Mouse (Mus musculus): ENCODE data around the gene Il22ra1.

The Il22ra1 gene

DNA sequence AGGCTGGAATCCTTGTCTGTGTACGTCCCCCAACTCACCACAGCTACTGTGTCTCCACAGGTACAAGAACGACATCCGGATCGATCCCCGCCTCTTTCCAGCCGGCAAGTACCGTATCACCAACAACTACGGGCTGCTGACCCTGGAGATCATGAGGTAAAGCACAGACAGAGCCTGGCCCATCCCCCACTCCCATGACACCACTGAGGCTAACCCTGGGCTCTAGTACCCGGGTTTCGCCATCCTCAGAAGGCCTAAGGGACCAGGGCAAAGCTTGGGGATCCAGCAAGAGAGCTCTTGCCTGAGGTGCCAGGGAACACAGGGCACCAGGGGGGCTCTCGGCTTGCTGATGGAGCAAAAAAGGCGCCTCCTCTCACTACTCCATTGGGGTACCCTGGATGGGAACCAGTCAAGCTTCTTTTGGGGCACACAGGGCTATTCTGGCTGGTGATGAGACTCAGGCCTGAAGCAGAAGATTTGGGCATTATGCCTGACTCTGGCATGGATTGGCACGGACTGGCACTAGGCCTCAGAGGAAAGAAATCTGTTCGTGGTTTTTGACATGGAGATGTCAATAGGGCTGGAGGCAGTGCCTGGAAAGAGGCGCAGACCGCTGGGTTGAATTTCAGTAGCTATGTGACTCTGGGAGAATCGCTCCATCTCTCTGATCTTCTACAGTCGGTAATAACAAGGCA is 42.8 kb downstream of the Il22ra1 start:
- no peak for ATAC-seq (ENCODE audit: low TSS enrichment)

DNA sequence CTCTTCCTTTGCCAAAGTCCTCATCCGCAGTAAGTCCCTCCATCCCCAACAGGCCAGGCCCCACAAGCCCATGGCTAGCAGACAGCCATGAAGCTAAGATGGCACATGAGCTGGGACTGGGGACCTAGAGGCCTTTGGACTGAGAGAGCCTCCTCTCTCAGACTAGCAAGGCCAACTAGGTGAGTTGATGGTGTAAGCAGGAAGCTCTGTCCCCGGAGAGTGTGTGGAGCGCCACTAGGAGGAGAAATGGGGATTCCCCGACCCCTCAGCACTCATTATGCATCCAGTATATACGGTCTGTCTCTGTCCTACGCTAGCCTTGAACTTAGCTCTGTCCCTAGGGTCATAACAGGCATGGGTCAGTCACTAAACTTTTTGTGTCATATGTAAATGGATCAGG is 43.6 kb downstream of the Il22ra1 start:
- no peak for ATAC-seq (ENCODE audit: low TSS enrichment)

DNA sequence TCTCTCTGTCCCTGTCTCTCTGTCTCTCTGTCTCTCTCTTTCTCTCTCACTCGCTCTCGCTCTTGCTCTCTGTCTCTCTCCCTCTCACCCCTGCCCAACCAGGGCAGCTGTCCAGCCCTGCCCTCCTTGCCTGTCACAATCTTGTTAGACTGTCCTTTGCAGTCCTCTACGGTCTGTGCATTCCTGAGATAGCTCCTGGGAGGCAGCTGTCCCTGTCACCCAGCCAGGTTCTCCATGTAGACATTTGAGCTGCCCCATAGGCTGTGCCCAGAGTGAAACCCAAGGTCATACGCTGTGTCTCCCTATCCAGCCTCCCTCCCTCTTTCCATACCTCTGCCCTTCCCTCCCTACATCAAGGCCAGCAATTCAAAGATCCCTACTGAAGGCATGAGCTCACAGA is 44.7 kb downstream of the Il22ra1 start:
- no peak for ATAC-seq (ENCODE audit: low TSS enrichment)

DNA sequence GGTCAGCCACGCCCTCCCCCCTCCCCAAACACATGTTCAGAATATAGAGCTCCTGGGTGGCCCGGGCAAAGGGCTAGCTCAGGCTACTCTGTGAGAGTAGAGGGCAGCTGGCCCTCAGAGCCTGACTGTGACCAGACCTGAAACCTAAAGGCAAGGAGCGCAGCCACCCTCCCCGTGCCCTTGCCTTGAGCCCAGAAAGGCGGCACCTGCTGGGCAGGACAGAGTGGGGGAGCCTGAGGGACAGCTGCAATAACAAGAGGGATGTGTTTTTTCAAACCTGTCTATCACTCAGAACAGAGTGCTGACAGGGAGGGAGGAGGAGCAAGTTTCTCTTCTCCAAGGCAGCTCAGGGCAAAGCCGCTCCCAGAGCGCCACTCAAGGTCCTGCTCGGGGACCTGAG is 46.5 kb downstream of the Il22ra1 start:
- no peak for ATAC-seq (ENCODE audit: low TSS enrichment)

DNA sequence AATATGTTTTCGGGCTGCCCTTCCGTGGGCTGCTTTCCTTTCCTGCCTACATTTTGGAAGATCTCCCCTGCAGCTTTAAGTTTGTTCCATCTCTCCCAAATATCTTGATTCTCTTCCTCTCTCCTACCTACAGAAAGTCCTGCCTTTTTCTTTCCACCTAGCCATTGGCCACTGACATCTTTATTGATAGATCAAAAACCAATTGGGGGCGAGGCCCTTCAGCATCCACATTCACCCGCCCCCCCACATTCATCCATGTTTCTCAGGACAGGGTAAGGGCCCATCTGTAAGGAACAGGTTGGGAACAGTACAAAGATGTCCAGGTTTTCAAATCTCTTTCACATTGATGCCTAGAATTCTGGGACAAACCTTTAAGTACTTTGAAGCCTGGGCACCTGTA is 48.9 kb downstream of the Il22ra1 start:
- ATAC-seq (ENCODE audit: low TSS enrichment): no peak

DNA sequence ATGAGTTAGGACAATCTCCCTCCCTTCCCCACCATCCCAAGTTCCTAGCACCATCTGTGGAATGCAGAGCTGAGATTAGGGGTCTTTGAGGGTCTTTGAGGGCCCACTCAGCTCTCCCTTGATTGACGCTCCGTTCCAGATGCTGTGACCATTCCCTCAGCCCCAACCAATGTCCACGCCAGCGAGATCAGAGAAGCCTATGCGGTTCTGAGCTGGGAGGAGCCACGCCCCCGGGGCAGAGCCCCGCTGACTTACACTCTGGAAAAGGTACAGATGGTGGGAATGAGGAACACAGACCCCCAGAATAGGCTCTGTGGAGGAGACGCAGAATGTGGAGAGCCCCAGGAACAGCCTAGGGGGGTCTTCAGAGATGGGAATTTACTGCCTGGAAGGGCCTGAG is 51.7 kb downstream of the Il22ra1 start:
- no peak for ATAC-seq (ENCODE audit: low TSS enrichment)

DNA sequence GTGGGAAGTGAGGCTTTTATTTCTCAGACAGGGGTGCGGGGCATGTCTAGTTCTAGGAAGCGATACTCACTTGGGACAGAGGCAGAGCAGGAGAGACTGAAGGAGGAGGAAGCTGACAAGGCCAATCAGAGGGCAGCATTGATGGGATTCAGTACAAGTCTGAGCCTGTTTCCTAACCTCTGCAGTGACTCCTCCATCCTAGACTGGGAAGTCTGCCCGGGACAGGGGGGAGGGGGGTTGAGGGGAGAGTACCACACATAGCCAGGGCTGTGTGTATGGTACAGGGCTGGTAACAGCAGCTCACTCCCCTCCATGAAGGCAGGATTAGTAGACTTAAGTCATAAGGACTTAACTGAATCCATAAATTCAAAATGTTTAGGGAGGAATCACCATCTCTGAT is 52.3 kb downstream of the Il22ra1 start:
- ATAC-seq (ENCODE audit: low TSS enrichment): no peak

DNA sequence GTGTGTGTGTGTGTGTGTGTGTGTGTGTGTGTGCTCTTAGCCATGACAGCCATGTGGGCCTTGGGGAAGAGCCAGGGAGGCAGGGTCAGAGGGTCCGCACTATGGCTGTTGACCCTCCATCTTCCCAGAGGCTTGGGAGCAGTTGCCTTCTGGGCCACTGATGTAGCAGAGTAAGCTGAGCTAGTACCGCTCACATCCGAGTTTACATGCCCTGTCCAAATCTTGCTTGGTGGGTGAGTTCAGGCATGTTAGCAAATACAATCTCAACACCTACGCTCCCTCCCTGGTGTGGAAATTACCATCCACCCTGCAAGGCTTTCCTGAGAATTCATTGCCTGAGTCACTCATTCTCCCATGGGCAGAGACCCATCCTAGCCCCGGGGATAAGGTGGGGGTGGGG is 53.3 kb downstream of the Il22ra1 start:
- peak; percentile 9; the same call in 1 of the 2 replicates for ATAC-seq (ENCODE audit: low TSS enrichment)

DNA sequence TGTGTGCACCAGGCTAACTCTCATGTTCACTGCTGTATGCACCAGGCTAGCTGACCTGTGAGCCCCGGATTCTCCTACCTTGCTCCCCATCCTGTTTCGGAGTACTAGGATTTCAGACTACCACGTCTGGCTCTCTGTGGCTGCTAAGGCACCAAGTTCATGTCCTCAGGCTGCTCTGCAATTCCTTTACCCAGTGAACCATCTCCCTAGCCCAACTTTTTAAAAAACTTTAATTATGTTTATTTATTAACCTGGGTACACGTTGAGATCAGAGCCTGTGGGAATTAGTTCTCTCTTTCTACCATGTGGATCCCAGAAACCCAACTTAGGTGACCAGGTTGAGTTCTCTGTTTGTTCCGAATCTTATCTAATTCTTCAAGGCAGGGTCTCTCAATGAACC is 58.6 kb downstream of the Il22ra1 start:
- no peak for ATAC-seq (ENCODE audit: low TSS enrichment)

DNA sequence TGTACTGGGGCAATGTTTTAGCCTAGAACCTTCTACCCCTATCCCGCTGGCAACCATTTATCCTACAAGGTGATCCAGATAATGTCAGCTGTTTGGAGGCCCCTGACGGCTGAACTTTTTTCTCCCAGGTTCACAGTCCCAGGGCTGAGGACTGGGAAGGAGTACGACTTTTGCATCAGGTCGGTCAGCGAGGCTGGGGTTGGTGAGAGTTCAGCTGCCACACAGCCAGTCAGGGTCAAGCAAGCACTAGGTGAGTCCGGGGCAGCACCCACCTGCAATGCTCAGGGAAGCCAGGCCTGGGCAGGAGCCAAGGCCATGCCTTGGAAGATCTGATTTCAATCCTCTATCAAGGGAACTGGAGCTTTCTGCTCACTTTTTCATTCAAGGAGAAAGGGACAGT is 59.3 kb downstream of the Il22ra1 start:
- ATAC-seq (ENCODE audit: low TSS enrichment): no peak

DNA sequence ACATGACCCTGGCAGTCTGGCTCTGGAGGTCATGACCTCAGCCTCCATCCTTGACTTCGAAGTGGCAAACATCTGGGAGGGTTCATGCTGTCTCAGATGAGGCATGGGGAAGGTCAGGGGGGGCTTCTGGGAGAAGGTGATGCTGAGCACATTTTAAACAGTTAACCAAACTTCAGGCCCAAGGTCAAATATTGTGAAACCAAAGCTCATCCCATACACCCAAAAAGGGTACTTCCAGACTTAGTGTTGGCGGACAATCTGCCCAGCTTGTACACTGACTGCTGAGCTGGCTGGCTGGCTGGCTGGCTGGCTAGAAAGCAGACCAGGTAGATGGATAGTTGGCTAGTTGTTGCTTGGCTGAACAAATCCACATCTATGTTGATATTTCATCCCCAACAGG is 61.2 kb downstream of the Il22ra1 start:
- no peak for ATAC-seq (ENCODE audit: low TSS enrichment)

DNA sequence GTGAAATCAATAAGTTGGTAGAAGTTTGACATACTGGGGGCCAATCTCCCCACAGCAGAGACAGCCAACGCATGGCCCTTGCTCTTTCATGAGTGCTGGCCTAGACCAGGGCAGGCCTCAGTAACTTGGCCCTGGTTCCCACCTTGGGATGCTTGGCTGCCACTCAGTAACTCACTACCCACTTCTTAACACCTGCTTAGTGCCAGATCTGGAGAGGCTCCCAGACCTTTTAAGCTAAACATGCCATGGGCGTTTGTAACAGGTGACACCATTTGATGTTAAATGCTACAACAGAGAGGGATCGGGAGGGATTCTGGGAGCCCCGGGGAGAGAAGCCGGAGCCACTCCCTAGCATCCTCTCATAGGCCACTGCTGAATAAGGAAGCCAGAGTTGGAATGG is 64.8 kb downstream of the Il22ra1 start:
- ATAC-seq (ENCODE audit: low TSS enrichment): no peak

DNA sequence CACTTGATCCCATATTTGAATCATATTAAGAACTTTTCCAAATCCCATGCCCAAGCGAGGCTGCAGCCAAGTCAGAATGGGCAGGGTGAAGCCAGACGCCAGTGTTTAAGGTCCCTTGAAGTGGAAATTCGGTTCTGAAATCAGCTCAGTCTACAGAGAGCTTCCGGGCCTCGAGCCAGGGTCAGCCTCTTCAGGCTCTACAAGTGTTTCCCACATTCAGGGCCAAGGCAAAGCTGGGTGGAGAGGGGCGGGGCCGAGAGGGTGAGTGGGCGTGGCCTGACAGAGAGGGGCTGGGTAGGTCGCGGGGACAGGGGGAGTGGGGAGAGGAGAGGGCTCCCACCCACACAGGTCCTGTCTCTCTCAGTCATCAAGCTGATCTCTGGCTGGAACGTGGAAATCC is 70.0 kb downstream of the Il22ra1 start:
- no peak for ATAC-seq (ENCODE audit: low TSS enrichment)

DNA sequence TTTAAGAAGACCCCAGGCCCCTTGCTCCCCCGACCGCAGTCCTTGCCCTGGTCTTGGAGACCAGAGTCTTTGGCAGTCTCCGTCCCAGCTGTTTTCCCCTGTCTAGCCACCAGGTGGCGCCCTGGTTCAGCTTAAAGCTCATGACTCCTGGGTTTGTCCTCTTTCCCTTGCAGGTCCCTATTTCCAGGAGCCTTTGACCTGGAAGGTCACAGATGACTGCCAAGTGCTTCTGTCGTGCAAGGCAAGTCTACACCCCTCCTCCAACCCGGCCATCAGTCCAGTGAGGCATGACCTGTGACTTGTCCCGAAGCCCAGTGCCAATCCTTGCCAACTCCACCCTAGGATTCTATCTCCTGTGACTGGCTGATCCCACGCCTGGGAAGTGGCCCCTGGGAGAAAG is 73.6 kb downstream of the Il22ra1 start:
- peak; percentile 47; the same call in 1 of the 2 replicates for ATAC-seq (ENCODE audit: low TSS enrichment)
